Mouse (Mus musculus) CD4-positive helper T cell, adult 2 months (primary cell): ENCODE data around the gene Ola1.

Experiments used
- DNase-seq: peaks from one replicate; pipeline ENCODE4 v3.0.0-alpha.2; 2012; ENCODE audit warnings: low read depth, missing footprints, low spot score

Gene Ola1

GRCm38 (mm10) chr2:73146111-73146510, 72.6 kb downstream of the Ola1 start:
- DNase-seq = no peak

- no peak for DNase-seq
These were observed 75.0 kb downstream of the Ola1 start for GRCm38 (mm10) chr2:73143732-73144131.

- no peak for DNase-seq
These were observed 75.8 kb downstream of the Ola1 start for GRCm38 (mm10) chr2:73142832-73143470.

- no peak for DNase-seq
These were observed 85.8 kb downstream of the Ola1 start for GRCm38 (mm10) chr2:73132897-73133296.

- no peak for DNase-seq
These were observed 91.0 kb downstream of the Ola1 start for GRCm38 (mm10) chr2:73127686-73128085.

GRCm38 (mm10) chr2:73118781-73119180, 99.9 kb downstream of the Ola1 start:
- DNase-seq = no peak

GRCm38 (mm10) chr2:73107089-73107488, 111.6 kb downstream of the Ola1 start:
- DNase-seq = no peak

GRCm38 (mm10) chr2:73096491-73096890, 122.2 kb downstream of the Ola1 start:
- DNase-seq = no peak

- no peak for DNase-seq
These were observed 123.4 kb downstream of the Ola1 start for GRCm38 (mm10) chr2:73095300-73095699.

- no peak for DNase-seq
These were observed 125.7 kb downstream of the Ola1 start for GRCm38 (mm10) chr2:73093032-73093431.

- DNase-seq = no peak
These were observed 127.4 kb downstream of the Ola1 start for GRCm38 (mm10) chr2:73091302-73091701.

- no peak for DNase-seq
These were observed 131.1 kb downstream of the Ola1 start for GRCm38 (mm10) chr2:73087641-73088040.

- DNase-seq = no peak
These were observed 132.9 kb downstream of the Ola1 start for GRCm38 (mm10) chr2:73085669-73086304.

- DNase-seq = no peak
These were observed 136.2 kb downstream of the Ola1 start for GRCm38 (mm10) chr2:73082476-73082875.

GRCm38 (mm10) chr2:73081861-73082260, 136.9 kb downstream of the Ola1 start:
- no peak for DNase-seq

GRCm38 (mm10) chr2:73080084-73080483, 138.6 kb downstream of the Ola1 start:
- DNase-seq = no peak

- no peak for DNase-seq
These were observed 139.4 kb downstream of the Ola1 start for GRCm38 (mm10) chr2:73079311-73079710.

- no peak for DNase-seq
These were observed 144.8 kb downstream of the Ola1 start for GRCm38 (mm10) chr2:73073811-73074472.

GRCm38 (mm10) chr2:73071201-73071600, 147.5 kb downstream of the Ola1 start:
- DNase-seq = no peak

GRCm38 (mm10) chr2:73070449-73071076, 148.2 kb downstream of the Ola1 start:
- DNase-seq = no peak

- DNase-seq = no peak
These were observed 149.4 kb downstream of the Ola1 start for GRCm38 (mm10) chr2:73069223-73069825.
